Mouse (Mus musculus) liver, adult 2 months (tissue): Measurements from ENCODE around the gene Clmn.

Source experiments
- CTCF ChIP-seq: fragments of 200-500 bp; IDR thresholded peaks from 2 replicates; pipeline ENCODE4 v1.5.1; 2011; ENCODE audit warnings: low read depth, low read length, control low read depth
- POLR2A ChIP-seq: fragments of 200-500 bp; IDR thresholded peaks from 2 replicates; pipeline ENCODE4 v1.6.1; 2011; ENCODE audit warnings: low read length, control low read depth; ENCODE audit not compliant: insufficient read depth; ENCODE audit errors: extremely low read depth

DNA sequence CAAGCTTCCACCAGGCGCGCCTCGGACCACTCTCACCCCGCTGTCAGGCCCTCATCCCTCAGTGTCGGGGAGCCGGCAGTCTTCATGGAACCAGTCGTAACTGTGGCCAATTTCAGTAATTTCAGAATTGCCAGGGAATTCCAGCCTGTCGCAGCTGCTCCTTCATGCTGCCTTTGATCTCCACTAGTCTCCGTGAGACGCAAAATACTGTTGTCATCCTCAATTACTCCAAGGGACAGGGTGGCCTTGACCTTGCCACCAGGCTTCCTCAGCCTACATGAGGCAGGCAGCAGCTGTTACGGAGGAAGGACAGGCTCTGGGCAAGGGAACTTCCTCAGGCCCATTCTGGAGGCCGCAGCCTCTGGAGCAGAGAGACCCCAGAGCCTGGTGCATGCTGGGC lies 15.5 kb upstream of the Clmn start:
- TF ChIP-seq POLR2A (no peak), CTCF (no peak)
